Mouse (Mus musculus): ENCODE measurements at regions not wholly inside any gene's neighbourhood (a gene's known extent, or its start where the extent isn't known, plus 50 kb on each side); places are given as distances from the start of the nearest gene placed in this dataset.

- Histone ChIP-seq H3K79me2 (ENCODE audit: control insufficient read depth, insufficient read depth, low read length) (no peaks in the 10 kb centered on the region), H3K9ac (ENCODE audit: low read depth, low read length) (no peak overlapping the region), H3K27ac (replicated peaks; ENCODE audit: insufficient read depth, low read depth, low read length) (no peak overlapping the region), H3K4me1 (ENCODE audit: control insufficient read depth, insufficient read depth, low read length) (peaks cover 6% of the 10 kb centered on the region), H3K4me3 (ENCODE audit: insufficient read depth, low read depth, low read length) (no peak overlapping the region), H3K36me3 (ENCODE audit: control insufficient read depth, insufficient read depth, low read length) (no peaks in the 10 kb centered on the region), H3K27me3 (ENCODE audit: control insufficient read depth, insufficient read depth, low read length) (no peaks in the 10 kb centered on the region)
- WGBS = 100% methylated on average over 1 of the region's 1 CpGs
- no peak for TF ChIP-seq CTCF (IDR thresholded peaks at IDR 0.05; ENCODE audit: low read depth, low read length)
- TF ChIP-seq POLR2A (IDR thresholded peaks at IDR 0.05; ENCODE audit: extremely low read depth, insufficient read depth, low read length) = no peak
- DNase-seq (ENCODE audit: extremely low read depth, low read depth, low spot score) = no peak
Measured at GRCm38 (mm10) chr17:45914237-45914636, 117.9 kb downstream of the Vegfa start.

DNA sequence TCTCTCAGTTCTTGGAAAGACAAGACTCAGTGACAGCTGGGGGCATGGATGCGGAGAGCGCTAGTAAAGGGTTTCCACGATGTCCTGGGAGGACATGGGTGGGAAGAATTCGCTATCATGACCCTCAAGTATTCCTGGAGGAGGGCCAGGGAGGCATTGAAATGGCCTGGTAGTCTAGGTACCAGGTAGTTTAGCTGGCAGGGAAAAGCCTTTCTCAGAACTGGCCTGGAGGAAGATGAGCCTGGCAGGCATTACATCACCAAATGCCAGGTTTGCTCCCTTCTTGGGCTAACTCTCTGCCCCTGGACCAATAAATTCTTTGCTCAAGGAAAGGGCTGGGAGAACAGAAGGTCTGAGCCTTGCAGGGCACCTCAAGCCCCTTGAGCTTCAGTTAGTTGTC is 118.5 kb downstream of the Vegfa start:
- no peaks in the 10 kb centered on the region for H3K79me2 ChIP-seq (ENCODE audit: control insufficient read depth, insufficient read depth, low read length)
- WGBS = 97% methylated on average over 4 of the region's 4 CpGs
- peaks cover 6% of the 10 kb centered on the region for H3K4me1 ChIP-seq (ENCODE audit: control insufficient read depth, insufficient read depth, low read length)
- no peak overlapping the region for H3K27ac ChIP-seq (replicated peaks; ENCODE audit: insufficient read depth, low read depth, low read length)
- no peak for DNase-seq (ENCODE audit: extremely low read depth, low read depth, low spot score)
- H3K4me3 ChIP-seq (ENCODE audit: insufficient read depth, low read depth, low read length) = no peak overlapping the region
- H3K27me3 ChIP-seq (ENCODE audit: control insufficient read depth, insufficient read depth, low read length) = no peaks in the 10 kb centered on the region
- H3K9ac ChIP-seq (ENCODE audit: low read depth, low read length) = no peak overlapping the region
- H3K36me3 ChIP-seq (ENCODE audit: control insufficient read depth, insufficient read depth, low read length) = no peaks in the 10 kb centered on the region
- TF ChIP-seq POLR2A (IDR thresholded peaks at IDR 0.05; ENCODE audit: extremely low read depth, insufficient read depth, low read length) = no peak
- TF ChIP-seq CTCF (IDR thresholded peaks at IDR 0.05; ENCODE audit: low read depth, low read length) = no peak

- Histone ChIP-seq H3K27ac (replicated peaks; ENCODE audit: insufficient read depth, low read depth, low read length) (no peak overlapping the region), H3K79me2 (ENCODE audit: control insufficient read depth, insufficient read depth, low read length) (no peaks in the 10 kb centered on the region), H3K27me3 (ENCODE audit: control insufficient read depth, insufficient read depth, low read length) (no peaks in the 10 kb centered on the region), H3K4me1 (ENCODE audit: control insufficient read depth, insufficient read depth, low read length) (no peaks in the 10 kb centered on the region), H3K36me3 (ENCODE audit: control insufficient read depth, insufficient read depth, low read length) (no peaks in the 10 kb centered on the region), H3K4me3 (ENCODE audit: insufficient read depth, low read depth, low read length) (no peak overlapping the region), H3K9ac (ENCODE audit: low read depth, low read length) (no peak overlapping the region)
- no peak for TF ChIP-seq CTCF (IDR thresholded peaks at IDR 0.05; ENCODE audit: low read depth, low read length)
- no peak for TF ChIP-seq POLR2A (IDR thresholded peaks at IDR 0.05; ENCODE audit: extremely low read depth, insufficient read depth, low read length)
- no peak for DNase-seq (ENCODE audit: extremely low read depth, low read depth, low spot score)
- 100% methylated on average over 3 of the region's 3 CpGs for WGBS
Measured at GRCm38 (mm10) chr17:45912165-45912564, 120.0 kb downstream of the Vegfa start.

DNA sequence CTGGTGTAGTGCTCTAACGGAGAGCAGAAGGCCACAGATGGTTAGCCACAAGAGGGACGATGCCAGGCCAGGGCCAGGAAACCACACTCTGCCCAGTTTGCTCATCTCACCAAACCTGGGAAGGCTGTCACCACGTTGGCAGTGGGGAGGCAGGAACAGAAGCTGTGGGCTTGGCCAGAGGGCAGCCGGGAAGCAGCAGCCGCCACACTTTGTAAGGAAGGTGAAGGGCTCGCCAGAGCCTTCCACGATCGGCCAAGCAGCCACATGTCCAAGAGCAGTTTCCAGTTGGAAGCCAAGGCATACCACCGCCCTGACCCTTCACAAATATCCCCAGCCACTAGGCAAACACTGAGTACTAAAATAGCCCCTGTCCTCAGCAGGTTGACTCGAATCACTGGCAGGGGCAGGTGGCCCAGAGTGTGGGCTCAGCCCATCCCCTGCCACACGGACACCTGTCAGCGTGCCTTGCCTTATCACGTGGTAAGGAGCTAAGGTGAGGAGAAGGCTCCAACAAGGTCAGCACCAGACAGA is 120.9 kb downstream of the Vegfa start:
- H3K79me2 ChIP-seq (ENCODE audit: control insufficient read depth, insufficient read depth, low read length) = no peaks in the 10 kb centered on the region
- TF ChIP-seq CTCF (IDR thresholded peaks at IDR 0.05; ENCODE audit: low read depth, low read length) = no peak
- TF ChIP-seq POLR2A (IDR thresholded peaks at IDR 0.05; ENCODE audit: extremely low read depth, insufficient read depth, low read length) = no peak
- H3K9ac ChIP-seq (ENCODE audit: low read depth, low read length) = no peak overlapping the region
- H3K4me1 ChIP-seq (ENCODE audit: control insufficient read depth, insufficient read depth, low read length) = no peaks in the 10 kb centered on the region
- H3K27ac ChIP-seq (replicated peaks; ENCODE audit: insufficient read depth, low read depth, low read length) = no peak overlapping the region
- WGBS = 91% methylated on average over 13 of the region's 13 CpGs
- no peak overlapping the region for H3K4me3 ChIP-seq (ENCODE audit: insufficient read depth, low read depth, low read length)
- H3K27me3 ChIP-seq (ENCODE audit: control insufficient read depth, insufficient read depth, low read length) = no peaks in the 10 kb centered on the region
- H3K36me3 ChIP-seq (ENCODE audit: control insufficient read depth, insufficient read depth, low read length) = no peaks in the 10 kb centered on the region
- no peak for DNase-seq (ENCODE audit: extremely low read depth, low read depth, low spot score)

DNA sequence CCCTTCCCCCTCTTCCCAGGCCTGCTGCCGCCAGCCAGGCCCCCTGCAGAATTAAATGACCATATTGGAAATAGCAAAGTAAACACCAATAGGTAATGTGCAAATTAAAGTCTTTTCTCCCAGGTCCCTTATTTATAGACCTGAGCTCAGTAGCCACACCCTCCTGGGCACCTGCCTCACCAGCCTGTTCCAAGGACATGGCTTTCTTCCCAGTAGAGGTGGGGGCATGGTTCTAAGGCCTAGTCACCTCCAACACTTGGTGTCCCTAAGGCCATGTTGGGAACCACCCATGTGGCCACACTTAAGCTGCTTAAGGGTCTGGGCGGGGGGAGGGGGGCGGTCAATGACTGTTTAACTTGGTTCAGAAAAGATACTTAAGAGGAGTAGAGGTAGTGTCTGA is 121.9 kb downstream of the Vegfa start:
- no peaks in the 10 kb centered on the region for H3K27me3 ChIP-seq (ENCODE audit: control insufficient read depth, insufficient read depth, low read length)
- TF ChIP-seq CTCF (IDR thresholded peaks at IDR 0.05; ENCODE audit: low read depth, low read length) (no peak), POLR2A (IDR thresholded peaks at IDR 0.05; ENCODE audit: extremely low read depth, insufficient read depth, low read length) (no peak)
- no peak overlapping the region for H3K9ac ChIP-seq (ENCODE audit: low read depth, low read length)
- H3K36me3 ChIP-seq (ENCODE audit: control insufficient read depth, insufficient read depth, low read length) = no peaks in the 10 kb centered on the region
- H3K4me1 ChIP-seq (ENCODE audit: control insufficient read depth, insufficient read depth, low read length) = no peaks in the 10 kb centered on the region
- no peak for DNase-seq (ENCODE audit: extremely low read depth, low read depth, low spot score)
- no peak overlapping the region for H3K27ac ChIP-seq (replicated peaks; ENCODE audit: insufficient read depth, low read depth, low read length)
- no peaks in the 10 kb centered on the region for H3K79me2 ChIP-seq (ENCODE audit: control insufficient read depth, insufficient read depth, low read length)
- H3K4me3 ChIP-seq (ENCODE audit: insufficient read depth, low read depth, low read length) = no peak overlapping the region
- WGBS = 92% methylated on average over 3 of the region's 3 CpGs

DNA sequence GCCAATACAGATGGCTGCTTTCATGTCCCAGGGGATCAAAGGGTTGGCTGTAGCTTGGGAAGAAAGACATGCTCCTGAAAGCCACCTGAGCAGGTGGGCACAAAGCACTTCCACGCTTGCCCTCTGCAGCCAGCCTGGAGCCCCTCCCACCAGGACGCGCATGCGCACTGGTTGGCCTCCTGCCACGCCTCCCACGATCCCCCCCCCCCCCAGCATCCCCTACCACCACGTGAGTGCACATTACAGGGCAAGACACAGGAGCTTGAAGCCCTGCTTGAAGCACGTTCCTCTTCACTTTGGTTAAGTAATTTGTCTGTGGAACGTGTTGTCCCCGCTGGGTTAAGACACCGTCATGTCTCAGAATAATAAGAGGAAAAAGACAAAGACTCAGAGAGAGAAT is 124.6 kb downstream of the Vegfa start:
- Histone ChIP-seq H3K79me2 (ENCODE audit: control insufficient read depth, insufficient read depth, low read length) (no peaks in the 10 kb centered on the region), H3K27ac (replicated peaks; ENCODE audit: insufficient read depth, low read depth, low read length) (no peak overlapping the region), H3K4me1 (ENCODE audit: control insufficient read depth, insufficient read depth, low read length) (no peaks in the 10 kb centered on the region), H3K27me3 (ENCODE audit: control insufficient read depth, insufficient read depth, low read length) (no peaks in the 10 kb centered on the region), H3K9ac (ENCODE audit: low read depth, low read length) (no peak overlapping the region), H3K4me3 (ENCODE audit: insufficient read depth, low read depth, low read length) (no peak overlapping the region), H3K36me3 (ENCODE audit: control insufficient read depth, insufficient read depth, low read length) (no peaks in the 10 kb centered on the region)
- no peak for DNase-seq (ENCODE audit: extremely low read depth, low read depth, low spot score)
- 79% methylated on average over 11 of the region's 11 CpGs for WGBS
- TF ChIP-seq CTCF (IDR thresholded peaks at IDR 0.05; ENCODE audit: low read depth, low read length) (no peak), POLR2A (IDR thresholded peaks at IDR 0.05; ENCODE audit: extremely low read depth, insufficient read depth, low read length) (no peak)

Data from liver, adult 2 months (tissue).